Mouse (Mus musculus): ENCODE measurements around the gene Cxadr.
"Not testable (repeated sequence)": the region's sequence is repeated elsewhere in the genome, so short reads cannot be mapped to it uniquely, and the experiment has no call there.

Cxadr gene

GRCm38 (mm10) chr16:78307476-78308192 lies 6.3 kb downstream of the Cxadr start:
- no peak for DNase-seq

GRCm38 (mm10) chr16:78309258-78309657 lies 8.0 kb downstream of the Cxadr start:
- DNase-seq, result no peak

- DNase-seq, result no peak
Observed at GRCm38 (mm10) chr16:78313135-78313887, 12.0 kb downstream of the Cxadr start.

GRCm38 (mm10) chr16:78314026-78314425 lies 12.7 kb downstream of the Cxadr start:
- DNase-seq, result no peak

- peak; percentile 69 for DNase-seq
Observed at GRCm38 (mm10) chr16:78316849-78317248, 15.6 kb downstream of the Cxadr start.

GRCm38 (mm10) chr16:78317960-78318359 lies 16.7 kb downstream of the Cxadr start:
- no peak for DNase-seq

- no peak for DNase-seq
Observed at GRCm38 (mm10) chr16:78319711-78320110, 18.4 kb downstream of the Cxadr start.

- no peak for DNase-seq
Observed at GRCm38 (mm10) chr16:78321559-78321958, 20.3 kb downstream of the Cxadr start.

GRCm38 (mm10) chr16:78322140-78322539 lies 20.9 kb downstream of the Cxadr start:
- DNase-seq, result no peak

GRCm38 (mm10) chr16:78325972-78326848 lies 24.9 kb downstream of the Cxadr start:
- no peak for DNase-seq

- DNase-seq, result no peak
Observed at GRCm38 (mm10) chr16:78327562-78327961, 26.3 kb downstream of the Cxadr start.

- no peak for DNase-seq
Observed at GRCm38 (mm10) chr16:78327999-78328398, 26.7 kb downstream of the Cxadr start.

GRCm38 (mm10) chr16:78337226-78337625 lies 35.9 kb downstream of the Cxadr start:
- DNase-seq, result no peak

GRCm38 (mm10) chr16:78341356-78341755 lies 40.1 kb downstream of the Cxadr start:
- DNase-seq, result no peak

GRCm38 (mm10) chr16:78342767-78343166 lies 41.5 kb downstream of the Cxadr start:
- no peak for DNase-seq

- DNase-seq, result no peak
Observed at GRCm38 (mm10) chr16:78343792-78344191, 42.5 kb downstream of the Cxadr start.

- peak; percentile 18 for DNase-seq
Observed at GRCm38 (mm10) chr16:78346662-78347327, 45.5 kb downstream of the Cxadr start.

GRCm38 (mm10) chr16:78347328-78347926 lies 46.1 kb downstream of the Cxadr start:
- no peak for DNase-seq

GRCm38 (mm10) chr16:78357757-78358156 lies 56.5 kb downstream of the Cxadr start:
- no peak for DNase-seq

- no peak for DNase-seq
Observed at GRCm38 (mm10) chr16:78361466-78361865, 60.2 kb downstream of the Cxadr start.

GRCm38 (mm10) chr16:78364554-78364953 lies 63.3 kb downstream of the Cxadr start:
- DNase-seq, result not testable (repeated sequence)

- peak; percentile 24 for DNase-seq
Observed at GRCm38 (mm10) chr16:78371491-78372046, 70.3 kb downstream of the Cxadr start.
